Mouse (Mus musculus) limb, embryonic 11.5 days (tissue): ENCODE data around the gene Hpcal1. TPM values are rescaled to one million over a fixed set of nuclear protein-coding genes. Genes with fewer than 3 reads are reported as not detected.

Experiments used
- ATAC-seq: fragments of 200-750 bp; cut with Nextera tagmentation; 2 replicates; pipeline ENCODE4 v1.8.0; 2017; ENCODE audit warnings: low read depth; ENCODE audit not compliant: insufficient number of reproducible peaks, low FRiP score, low TSS enrichment
- DNase-seq: peaks from one replicate; pipeline ENCODE4 v3.0.0-alpha.2; 2015; ENCODE audit warnings: low spot score
- H3K27ac ChIP-seq: fragments of 300-500 bp; sonication (generic); replicated peaks from 2 replicates; pipeline ENCODE4 v1.5.1; 2014; ENCODE audit warnings: low read depth, mild to moderate bottlenecking, low read length
- H3K27me3 ChIP-seq: fragments of 300-500 bp; sonication (generic); 2 replicates; pipeline ENCODE4 v1.6.1; 2014; ENCODE audit warnings: mild to moderate bottlenecking, low read length, mixed read lengths; ENCODE audit not compliant: control insufficient read depth, insufficient read depth
- H3K36me3 ChIP-seq: fragments of 300-500 bp; sonication (generic); 2 replicates; pipeline ENCODE4 v1.6.1; 2014; ENCODE audit warnings: mild to moderate bottlenecking, low read length, moderate library complexity, mixed read lengths; ENCODE audit not compliant: control insufficient read depth, insufficient read depth
- H3K4me1 ChIP-seq: fragments of 300-500 bp; sonication (generic); 2 replicates; pipeline ENCODE4 v1.6.1; 2014; ENCODE audit warnings: low read length, mixed read lengths; ENCODE audit not compliant: control insufficient read depth, insufficient read depth
- H3K4me2 ChIP-seq: fragments of 300-500 bp; sonication (generic); 2 replicates; pipeline ENCODE4 v1.6.1; 2014; ENCODE audit warnings: low read depth, mild to moderate bottlenecking, moderate library complexity; ENCODE audit not compliant: severe bottlenecking
- H3K4me3 ChIP-seq: fragments of 300-500 bp; sonication (generic); 2 replicates; pipeline ENCODE4 v1.5.1; 2014; ENCODE audit warnings: low read depth, low read length
- H3K9ac ChIP-seq: fragments of 300-500 bp; sonication (generic); 2 replicates; pipeline ENCODE4 v1.6.1; 2014; ENCODE audit warnings: mild to moderate bottlenecking, low read length
- H3K9me3 ChIP-seq: fragments of 300-500 bp; sonication (generic); 2 replicates; pipeline ENCODE4 v1.6.1; 2016; ENCODE audit warnings: low read length; ENCODE audit not compliant: control insufficient read depth
- WGBS: fragments of 180-500 bp; shearing (Covaris S2); extraction: QIAGEN DNeasy Blood & Tissue Kit; methylation state at CpG from one replicate; pipeline ENCODE4 v1.1.7; 2014; 5-methylcytosine and 5-hydroxymethylcytosine counted together
- polyA plus RNA-seq: library from polyadenylated mRNA; unstranded; fragments of >200 nt; fragmentation: Nextera tagmentation; extraction: Ambion mirVana; gene quantifications from 2 replicates; pipeline ENCODE4 v1.2.1, GENCODE M21; 2014

Gene Hpcal1
- polyA plus RNA-seq, 1 experiment from 2014 or later, result 31.1 TPM

- WGBS, result 0% methylated on average over 1 of the region's 1 CpGs
- no peak overlapping the region for H3K27ac ChIP-seq
Observed at GRCm38 (mm10) chr12:17712571-17712970, 21.9 kb downstream of the Hpcal1 start.

GRCm38 (mm10) chr12:17715720-17716478, 25.2 kb downstream of the Hpcal1 start:
- Histone ChIP-seq H3K27me3 (no peaks in the 10 kb centered on the region), H3K36me3 (no peaks in the 10 kb centered on the region), H3K9me3 (no peaks in the 10 kb centered on the region), H3K4me1 (peaks cover 17% of the 10 kb centered on the region), H3K9ac (no peak overlapping the region), H3K4me2 (no peak overlapping the region), H3K27ac (no peak overlapping the region), H3K4me3 (no peak overlapping the region)
- DNase-seq (no peak), ATAC-seq (no peak)
- WGBS, result 92% methylated on average over 4 of the region's 4 CpGs

More at GRCm38 (mm10) chr12:17712571-17712970, 21.9 kb downstream of the Hpcal1 start:
- no peak for ATAC-seq
- no peak for DNase-seq
- Histone ChIP-seq H3K9ac (no peak overlapping the region), H3K9me3 (no peaks in the 10 kb centered on the region), H3K27me3 (no peaks in the 10 kb centered on the region), H3K4me2 (no peak overlapping the region), H3K36me3 (no peaks in the 10 kb centered on the region), H3K4me1 (peaks cover 38% of the 10 kb centered on the region), H3K4me3 (no peak overlapping the region)

GRCm38 (mm10) chr12:17717257-17717656, 26.6 kb downstream of the Hpcal1 start:
- ATAC-seq (no peak), DNase-seq (no peak)
- H3K4me1 ChIP-seq, result peaks cover 5% of the 10 kb centered on the region; the same call in 1 of the 2 replicates
- 89% methylated on average over 1 of the region's 1 CpGs for WGBS
- H3K4me2 ChIP-seq, result no peak overlapping the region
- no peak overlapping the region for H3K9ac ChIP-seq
- H3K27ac ChIP-seq, result no peak overlapping the region
- H3K36me3 ChIP-seq, result no peaks in the 10 kb centered on the region
- H3K27me3 ChIP-seq, result no peaks in the 10 kb centered on the region
- no peak overlapping the region for H3K4me3 ChIP-seq
- H3K9me3 ChIP-seq, result no peaks in the 10 kb centered on the region

GRCm38 (mm10) chr12:17718146-17718545, 27.5 kb downstream of the Hpcal1 start:
- H3K4me1 ChIP-seq, result no peaks in the 10 kb centered on the region
- 77% methylated on average over 6 of the region's 6 CpGs for WGBS
- no peak overlapping the region for H3K4me3 ChIP-seq
- H3K9me3 ChIP-seq, result no peaks in the 10 kb centered on the region
- DNase-seq, result no peak
- no peak overlapping the region for H3K9ac ChIP-seq
- H3K27me3 ChIP-seq, result no peaks in the 10 kb centered on the region
- H3K27ac ChIP-seq, result no peak overlapping the region
- no peak for ATAC-seq
- H3K36me3 ChIP-seq, result no peaks in the 10 kb centered on the region
- H3K4me2 ChIP-seq, result no peak overlapping the region

GRCm38 (mm10) chr12:17721058-17721457, 30.4 kb downstream of the Hpcal1 start:
- Histone ChIP-seq H3K4me3 (no peak overlapping the region), H3K4me2 (no peak overlapping the region), H3K9me3 (no peaks in the 10 kb centered on the region), H3K36me3 (no peaks in the 10 kb centered on the region), H3K4me1 (peaks cover 7% of the 10 kb centered on the region; the same call in 1 of the 2 replicates), H3K9ac (no peak overlapping the region), H3K27ac (no peak overlapping the region), H3K27me3 (no peaks in the 10 kb centered on the region)
- DNase-seq (no peak), ATAC-seq (no peak)

- no peak overlapping the region for H3K4me2 ChIP-seq
- no peak for DNase-seq
- no peak overlapping the region for H3K4me3 ChIP-seq
- H3K9me3 ChIP-seq, result no peaks in the 10 kb centered on the region
- H3K36me3 ChIP-seq, result no peaks in the 10 kb centered on the region
- ATAC-seq, result no peak
- no peak overlapping the region for H3K9ac ChIP-seq
- no peaks in the 10 kb centered on the region for H3K27me3 ChIP-seq
- WGBS, result 90% methylated on average over 13 of the region's 13 CpGs
- H3K4me1 ChIP-seq, result peaks cover 16% of the 10 kb centered on the region
- no peak overlapping the region for H3K27ac ChIP-seq
Observed at GRCm38 (mm10) chr12:17722452-17723181, 32.0 kb downstream of the Hpcal1 start.

GRCm38 (mm10) chr12:17723182-17723570, 32.5 kb downstream of the Hpcal1 start:
- no peak for ATAC-seq
- H3K36me3 ChIP-seq, result no peaks in the 10 kb centered on the region
- no peak overlapping the region for H3K4me2 ChIP-seq
- no peaks in the 10 kb centered on the region for H3K9me3 ChIP-seq
- no peak overlapping the region for H3K9ac ChIP-seq
- peaks cover 21% of the 10 kb centered on the region for H3K4me1 ChIP-seq
- DNase-seq, result no peak
- no peaks in the 10 kb centered on the region for H3K27me3 ChIP-seq
- no peak overlapping the region for H3K4me3 ChIP-seq
- WGBS, result 71% methylated on average over 1 of the region's 1 CpGs
- H3K27ac ChIP-seq, result no peak overlapping the region

- no peak for DNase-seq
- Histone ChIP-seq H3K27ac (no peak overlapping the region), H3K4me2 (no peak overlapping the region), H3K9ac (no peak overlapping the region), H3K4me1 (peaks cover 22% of the 10 kb centered on the region), H3K36me3 (no peaks in the 10 kb centered on the region), H3K27me3 (no peaks in the 10 kb centered on the region), H3K4me3 (no peak overlapping the region), H3K9me3 (no peaks in the 10 kb centered on the region)
- ATAC-seq, result no peak
- WGBS, result 64% methylated on average over 6 of the region's 6 CpGs
Observed at GRCm38 (mm10) chr12:17723999-17724398, 33.3 kb downstream of the Hpcal1 start.
